Mouse (Mus musculus) thymus, adult 2 months (tissue): ENCODE measurements around the gene Setd1b.

ENCODE experiments used
- CTCF ChIP-seq: fragments of 200-500 bp; IDR thresholded peaks from 2 replicates; pipeline ENCODE4 v1.5.1; 2012; ENCODE audit warnings: mild to moderate bottlenecking, control low read depth, low read length, moderate library complexity, borderline replicate concordance; ENCODE audit not compliant: control insufficient read depth, poor library complexity, insufficient read depth; ENCODE audit errors: extremely low read depth
- POLR2A ChIP-seq: fragments of 200-500 bp; IDR thresholded peaks from 2 replicates; pipeline ENCODE4 v1.6.1; 2012; ENCODE audit warnings: mild to moderate bottlenecking, low read length, control low read depth, moderate library complexity; ENCODE audit not compliant: control insufficient read depth, poor library complexity, insufficient read depth; ENCODE audit errors: extremely low read depth

- TF ChIP-seq CTCF (no peak), POLR2A (no peak)
Measured at GRCm38 (mm10) chr5:123127031-123127430, 15.0 kb upstream of the Setd1b start.
